Mouse (Mus musculus) adrenal gland, adult 8-10 months (tissue): Measurements from ENCODE around the gene Scamp5. TPM values are rescaled to one million over a fixed set of nuclear protein-coding genes. Genes with fewer than 3 reads are reported as not detected.

Experiments
- DNase-seq: peaks from one replicate; pipeline ENCODE4 v3.0.0; 2022
- total RNA-seq, 4 experiments: library from RNA; stranded (reverse); gene quantifications; 2 replicates each; pipeline ENCODE4 v1.2.4; 2022

Gene Scamp5
- total RNA-seq, 4 experiments from 2014 or later = 12.4 to 30.5 (median 21.9) TPM

DNA sequence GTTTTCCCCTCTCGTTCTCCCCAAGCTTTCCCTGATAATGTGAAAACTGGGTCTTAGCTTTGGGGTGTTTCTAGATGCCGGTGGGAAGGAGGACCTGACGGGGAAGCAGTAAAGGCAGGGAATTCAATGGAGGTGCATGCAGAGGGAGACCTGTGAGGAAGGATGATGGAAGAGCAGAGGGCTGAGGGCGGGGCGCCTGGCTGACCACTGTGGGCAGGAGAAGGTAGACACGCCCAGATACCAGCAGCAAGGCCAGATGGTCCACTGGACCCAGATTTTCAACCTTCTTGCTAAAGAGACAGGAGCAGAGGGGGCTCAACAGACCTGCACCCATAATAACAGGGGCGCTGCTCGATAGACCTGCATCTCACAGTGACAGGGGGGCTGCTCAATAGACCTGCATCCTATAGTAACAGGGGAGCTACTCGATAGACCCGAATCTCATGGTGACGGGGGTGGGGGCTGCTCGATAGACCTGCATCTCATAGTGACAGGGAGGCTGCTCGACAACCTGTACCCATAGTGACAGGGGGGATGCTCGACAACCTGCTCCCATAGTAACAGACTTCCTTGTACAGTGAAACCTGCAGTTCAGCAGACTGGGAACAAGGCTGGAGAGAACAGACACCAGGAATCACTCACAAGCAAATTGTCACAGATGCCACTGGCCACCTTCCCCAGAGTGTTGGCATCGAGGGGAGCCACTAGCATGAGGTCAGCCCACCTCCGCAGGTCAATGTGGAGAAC lies 48.2 kb downstream of the Scamp5 start:
- DNase-seq = no peak

DNA sequence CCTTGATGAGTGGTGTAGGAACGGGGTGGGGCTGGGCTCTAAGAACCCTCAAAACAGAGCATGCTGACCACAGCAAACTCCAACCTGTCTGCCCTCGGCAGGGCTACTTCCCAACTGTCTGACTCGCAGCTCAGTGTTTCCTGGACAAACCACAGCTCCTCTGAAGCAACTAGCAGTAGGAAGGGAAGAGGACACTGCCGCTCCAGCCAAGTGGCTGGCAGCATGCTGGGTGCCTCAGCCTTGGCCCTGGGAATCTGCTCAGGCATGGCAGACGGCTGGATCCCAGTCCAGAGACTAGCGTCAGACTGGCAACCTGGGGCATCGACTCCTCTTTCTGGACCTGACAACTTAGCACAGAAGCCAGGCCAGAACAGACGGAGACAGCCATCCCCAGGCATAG lies 50.5 kb downstream of the Scamp5 start:
- no peak for DNase-seq

DNA sequence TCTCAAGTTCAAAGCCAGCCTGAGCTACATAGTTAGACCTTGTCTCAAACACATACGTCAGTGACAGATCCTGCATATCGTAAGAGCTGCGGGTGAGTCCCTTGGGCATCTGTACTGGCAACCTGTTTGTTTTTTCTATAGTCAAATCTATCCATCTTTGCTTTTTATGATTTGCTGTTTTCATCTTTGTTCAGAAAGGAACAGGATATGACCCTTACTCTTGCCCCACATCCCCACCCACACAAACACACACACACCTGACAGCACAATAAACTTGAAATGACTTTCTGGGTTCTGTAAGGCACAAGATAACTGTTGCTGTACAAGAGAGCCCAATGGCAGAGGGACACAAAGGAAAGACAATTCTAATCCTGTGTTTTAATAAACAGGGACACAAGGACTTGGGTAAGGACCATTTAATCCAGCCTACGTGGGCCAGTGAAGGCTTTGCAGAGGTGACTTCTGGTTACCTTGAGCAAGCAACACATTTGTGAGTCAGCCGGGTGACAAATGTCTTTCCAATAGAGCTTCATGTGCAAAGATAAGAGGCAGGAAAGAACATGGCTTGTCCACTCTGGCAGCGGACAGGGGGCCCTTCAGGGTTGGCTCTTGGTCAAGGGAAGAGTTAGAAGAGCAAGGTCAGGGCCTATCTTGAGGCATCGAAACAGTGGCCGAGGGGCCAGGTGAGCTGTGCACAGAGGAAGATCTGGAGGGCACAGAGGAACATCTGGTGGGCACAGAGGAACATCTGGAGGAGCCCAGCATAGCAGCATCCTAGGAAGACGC lies 60.5 kb downstream of the Scamp5 start:
- DNase-seq = no peak

DNA sequence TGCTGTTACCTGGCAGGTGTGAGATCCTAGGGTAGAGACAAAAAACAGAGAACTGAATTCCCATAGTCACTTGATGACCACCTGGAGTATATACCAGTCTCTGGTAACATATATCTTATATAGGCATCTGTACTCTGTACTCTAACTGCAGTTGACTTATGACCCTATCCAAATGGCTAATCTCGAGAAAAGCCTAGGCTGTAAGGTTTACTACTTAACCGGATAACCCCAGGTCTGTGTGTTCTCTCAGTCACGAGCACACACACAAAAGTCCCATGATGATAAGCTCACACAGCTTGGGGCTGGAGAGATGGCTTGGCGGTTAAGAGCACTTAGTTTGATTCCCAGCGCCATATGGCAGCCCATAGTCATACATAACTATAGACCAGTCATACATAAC lies 61.5 kb downstream of the Scamp5 start:
- DNase-seq = no peak

DNA sequence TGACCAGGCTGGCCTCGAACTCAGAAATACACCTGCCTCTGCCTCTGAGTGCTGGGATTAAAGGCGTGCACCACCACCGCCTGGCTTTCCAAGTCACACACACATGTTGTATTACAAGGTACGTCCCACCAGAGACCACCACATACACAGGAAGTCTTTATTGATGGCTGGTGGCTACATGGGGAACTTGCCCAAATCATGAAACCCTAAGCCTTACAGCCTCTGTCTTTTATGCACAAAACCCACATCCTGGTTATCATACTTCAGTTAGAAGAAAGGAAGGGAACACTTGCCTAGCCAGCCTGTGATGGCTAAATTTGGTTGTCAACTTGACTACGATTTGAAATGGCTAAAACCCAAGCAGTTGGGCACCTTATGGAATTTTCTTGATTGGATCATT lies 63.8 kb downstream of the Scamp5 start:
- no peak for DNase-seq

DNA sequence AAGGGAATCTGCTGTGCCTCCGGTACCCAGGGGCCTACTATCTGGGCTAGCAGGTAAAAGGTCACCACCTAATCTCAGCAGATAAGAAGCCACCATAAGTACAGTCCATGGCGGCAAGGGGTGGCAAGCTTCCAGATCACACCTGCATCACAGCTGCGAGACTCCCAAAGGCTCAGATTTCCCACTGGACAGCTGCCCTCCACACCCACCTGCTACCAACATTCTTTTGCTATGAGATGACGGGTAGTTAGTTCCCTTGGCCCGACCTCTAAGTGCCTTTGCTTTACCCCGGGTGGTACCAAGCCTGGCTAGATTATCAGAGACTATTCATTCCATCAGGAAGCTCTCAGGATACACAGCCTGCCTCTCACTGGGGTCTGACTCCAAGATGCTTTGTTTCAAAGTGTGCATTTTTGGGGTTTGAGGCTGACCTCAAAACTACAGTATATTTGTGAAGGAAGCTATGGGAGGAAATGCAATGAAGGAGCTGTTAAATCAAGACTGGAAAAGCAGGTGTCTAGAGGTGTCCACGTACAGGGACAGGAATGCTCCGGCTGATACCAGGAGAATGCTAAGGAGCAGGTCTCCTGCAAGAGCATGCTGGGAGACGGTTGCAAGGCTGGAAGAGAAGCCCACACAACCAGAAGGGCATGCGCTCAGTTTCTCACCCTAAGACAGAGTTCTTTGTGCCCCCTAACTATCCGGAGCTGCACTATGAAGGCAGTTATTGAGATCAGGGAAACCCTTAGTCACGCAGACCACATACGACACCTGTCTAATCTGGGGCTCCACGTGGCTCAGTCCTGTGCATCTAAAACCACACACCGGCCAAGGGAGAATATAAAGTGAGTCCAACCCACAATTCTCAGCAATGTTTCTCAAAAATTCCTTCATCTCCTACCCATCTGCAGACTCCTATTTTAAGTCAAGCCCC lies 65.3 kb downstream of the Scamp5 start:
- DNase-seq = no peak

DNA sequence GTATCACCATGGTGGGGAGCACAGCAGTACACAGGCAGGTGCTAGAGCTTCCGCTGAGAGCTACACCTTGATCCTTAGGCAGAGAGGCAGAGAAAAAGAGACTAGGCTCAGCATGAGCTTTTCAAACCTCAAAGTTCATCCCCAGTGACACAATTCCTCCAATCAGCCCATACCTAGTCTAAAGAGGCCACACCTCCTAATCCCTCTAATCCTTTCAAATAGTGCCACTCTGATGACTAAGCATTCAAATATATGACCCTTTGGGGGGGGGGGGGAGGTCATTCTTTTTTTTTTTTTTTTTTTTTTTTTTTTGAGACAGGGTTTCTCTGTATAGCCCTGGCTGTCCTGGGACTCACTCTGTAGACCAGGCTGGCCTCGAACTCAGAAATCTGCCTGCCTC lies 69.1 kb downstream of the Scamp5 start:
- no peak for DNase-seq

DNA sequence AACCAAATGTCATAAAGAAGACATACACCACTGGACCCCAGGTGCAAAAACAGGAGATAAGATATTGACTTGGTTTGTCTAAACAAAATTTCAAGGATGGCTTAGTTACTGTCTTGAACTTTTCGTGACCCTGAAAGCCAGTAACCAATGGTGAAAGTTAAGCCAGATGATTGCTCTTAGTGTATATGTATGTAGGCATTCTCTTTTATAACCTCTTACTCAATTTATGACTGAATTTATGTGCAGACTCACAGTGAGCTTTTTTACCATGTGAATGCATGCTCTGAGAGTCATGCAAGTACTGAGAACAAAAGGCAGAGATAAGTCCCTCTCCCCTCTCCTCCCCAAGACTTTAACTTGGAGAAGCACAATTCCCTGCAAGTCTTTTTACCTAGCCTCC lies 75.0 kb downstream of the Scamp5 start:
- DNase-seq = no peak

Other genes with a start within 250 kb of the Scamp5 start
- gene Trcg1, start 231.5 kb downstream of the Scamp5 start, total RNA-seq = not detected
- gene 1700017B05Rik, start 205.4 kb downstream of the Scamp5 start, total RNA-seq = 10 to 100 TPM; 41.3 to 76.8 (median 50.9) TPM
- 10 to 100 TPM; 20.8 to 35.1 (median 25.2) TPM for gene Ppcdc, start 27.9 kb downstream of the Scamp5 start, total RNA-seq
- gene Rpp25, start 36.0 kb upstream of the Scamp5 start, total RNA-seq = 1 to 10 TPM; 3.8 to 9.1 (median 5.3) TPM
- 100 to 1,000 TPM; 236 to 400 (median 335) TPM for gene Cox5a, start 53.2 kb upstream of the Scamp5 start, total RNA-seq
- gene Fam219b, start 69.5 kb upstream of the Scamp5 start, total RNA-seq = 10 to 100 TPM; 25.5 to 34.9 (median 31.0) TPM
- 10 to 100 TPM; 35.5 to 66.3 (median 46.1) TPM for gene Mpi, start 84.7 kb upstream of the Scamp5 start, total RNA-seq
- gene Scamp2, start 92.9 kb upstream of the Scamp5 start, total RNA-seq = 10 to 100 TPM; 62.3 to 78.5 (median 71.9) TPM
- gene Ulk3, start 121.4 kb upstream of the Scamp5 start, total RNA-seq = 10 to 100 TPM; 10.8 to 33.3 (median 19.5) TPM
- not detected for gene Cplx3, start 138.2 kb upstream of the Scamp5 start, total RNA-seq
- gene Lman1l, start 152.7 kb upstream of the Scamp5 start, total RNA-seq = not detected
- gene Csk, start 185.6 kb upstream of the Scamp5 start, total RNA-seq = 100 to 1,000 TPM in 1 of 4 experiments, 10 to 100 TPM in 3; 78.2 to 121 (median 82.4) TPM
- under 1 TPM in 2 of 4 experiments, not detected in 2; 0.19 to 0.49 TPM for gene Cyp1a2, start 215.6 kb upstream of the Scamp5 start, total RNA-seq
- under 1 TPM in 2 of 4 experiments, not detected in 2; 0.11 to 0.49 TPM for gene Cyp1a1, start 219.9 kb upstream of the Scamp5 start, total RNA-seq
- 10 to 100 TPM; 10.4 to 11.4 (median 10.8) TPM for gene Edc3, start 240.5 kb upstream of the Scamp5 start, total RNA-seq